Mouse (Mus musculus) lung, postnatal 0 days (tissue): ENCODE results near the gene Rsph9.

Source experiments
- CTCF ChIP-seq: IDR thresholded peaks from 2 replicates; pipeline ENCODE4 v1.5.1; 2016; ENCODE audit warnings: antibody characterized with exemption, mild to moderate bottlenecking
- EP300 ChIP-seq: IDR thresholded peaks from 2 replicates; pipeline ENCODE4 v1.6.1; 2016; ENCODE audit warnings: antibody characterized with exemption, mild to moderate bottlenecking, control low read depth

- TF ChIP-seq CTCF (no peak), EP300 (no peak)
These were observed 20.3 kb upstream of the Rsph9 start for GRCm38 (mm10) chr17:46164301-46164700.
